Mouse (Mus musculus) small intestine, adult 2 months (tissue): ENCODE measurements around the gene Mettl16. TPM values are rescaled to one million over a fixed set of nuclear protein-coding genes. Genes with fewer than 3 reads are reported as not detected.

Experiments used
- H3K27ac ChIP-seq: fragments of 200-500 bp; 2 replicates; pipeline ENCODE4 v1.5.1; 2012; ENCODE audit warnings: low read depth, low read length, control low read depth, inconsistent platforms; ENCODE audit not compliant: insufficient read depth
- H3K27me3 ChIP-seq: fragments of 200-500 bp; 2 replicates; pipeline ENCODE4 v1.6.1; 2012; ENCODE audit warnings: mild to moderate bottlenecking, moderate library complexity, low read length, inconsistent platforms; ENCODE audit not compliant: control insufficient read depth, insufficient read depth
- H3K36me3 ChIP-seq: fragments of 200-500 bp; 2 replicates; pipeline ENCODE4 v1.6.1; 2012; ENCODE audit warnings: mild to moderate bottlenecking, low read length, control low read depth, inconsistent platforms; ENCODE audit not compliant: control insufficient read depth, insufficient read depth
- H3K4me1 ChIP-seq: fragments of 200-500 bp; 2 replicates; pipeline ENCODE4 v1.6.1; 2012; ENCODE audit warnings: low read length, inconsistent platforms, mixed read lengths; ENCODE audit not compliant: control insufficient read depth, insufficient read depth, insufficient read length
- H3K4me3 ChIP-seq: fragments of 200-500 bp; 2 replicates; pipeline ENCODE4 v1.5.1; 2012; ENCODE audit warnings: low read depth, mild to moderate bottlenecking, control low read depth, inconsistent platforms, low read length, moderate library complexity
- CTCF ChIP-seq: fragments of 200-500 bp; IDR thresholded peaks from 2 replicates; pipeline ENCODE4 v1.5.1; 2012; ENCODE audit warnings: low read depth, mild to moderate bottlenecking, control low read depth, inconsistent platforms, low read length, moderate library complexity, mixed read lengths; ENCODE audit not compliant: insufficient replicate concordance, insufficient read length; ENCODE audit errors: extremely low read depth
- POLR2A ChIP-seq: fragments of 200-500 bp; IDR thresholded peaks from 2 replicates; pipeline ENCODE4 v1.6.1; 2012; ENCODE audit warnings: low read depth, mild to moderate bottlenecking, control low read depth, inconsistent platforms, low read length, moderate library complexity
- WGBS: fragments of 180-500 bp; shearing (Covaris S2); methylation state at CpG from one replicate; pipeline ENCODE4 v1.1.7; 2018; 5-methylcytosine and 5-hydroxymethylcytosine counted together
- polyA plus RNA-seq: library from polyadenylated mRNA; depleted of rRNA; stranded (reverse); fragments of >200 nt; gene quantifications from 2 replicates; pipeline ENCODE4 v1.2.3, GENCODE M21; 2012

Mettl16 gene
- polyA plus RNA-seq, 1 experiment, result 1.6 TPM

DNA sequence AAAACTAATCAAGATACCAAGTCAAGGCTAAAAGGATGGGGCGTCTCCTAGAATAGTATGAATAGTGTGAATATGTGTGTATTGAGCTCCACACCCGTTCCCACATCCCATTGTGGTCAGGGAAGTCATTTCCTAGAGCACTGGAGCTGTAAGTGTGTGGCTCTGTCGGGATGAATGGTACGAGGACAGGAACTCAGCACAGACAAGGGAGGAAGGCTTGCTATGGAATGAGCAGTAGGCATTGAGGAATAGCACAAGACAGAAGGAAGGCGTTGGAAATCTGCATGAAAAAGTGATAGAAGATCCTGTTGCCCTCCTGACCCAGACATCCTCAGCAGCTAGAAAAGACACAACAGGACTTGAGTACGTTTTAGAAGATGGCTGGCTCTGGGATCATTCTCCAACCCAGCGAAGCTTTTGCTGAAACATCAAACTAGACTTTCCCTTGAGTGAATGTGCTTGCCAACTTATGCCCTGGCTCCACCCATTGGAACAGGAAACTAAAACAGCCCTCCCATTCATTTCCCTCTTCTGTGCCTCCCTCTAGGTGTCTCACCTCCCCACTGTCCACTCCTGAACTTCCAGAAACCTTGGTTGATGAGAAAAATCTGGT is 57.3 kb downstream of the Mettl16 start:
- TF ChIP-seq POLR2A, result no peak
- TF ChIP-seq CTCF, result no peak
- WGBS, result 60% methylated on average over 7 of the region's 7 CpGs
- peaks cover 29% of the 10 kb centered on the region; the same call in 1 of the 2 replicates for H3K4me1 ChIP-seq
- H3K36me3 ChIP-seq, result no peaks in the 10 kb centered on the region
- no peak overlapping the region for H3K4me3 ChIP-seq
- H3K27ac ChIP-seq, result peak overlapping the region; percentile 50
- H3K27me3 ChIP-seq, result no peaks in the 10 kb centered on the region

DNA sequence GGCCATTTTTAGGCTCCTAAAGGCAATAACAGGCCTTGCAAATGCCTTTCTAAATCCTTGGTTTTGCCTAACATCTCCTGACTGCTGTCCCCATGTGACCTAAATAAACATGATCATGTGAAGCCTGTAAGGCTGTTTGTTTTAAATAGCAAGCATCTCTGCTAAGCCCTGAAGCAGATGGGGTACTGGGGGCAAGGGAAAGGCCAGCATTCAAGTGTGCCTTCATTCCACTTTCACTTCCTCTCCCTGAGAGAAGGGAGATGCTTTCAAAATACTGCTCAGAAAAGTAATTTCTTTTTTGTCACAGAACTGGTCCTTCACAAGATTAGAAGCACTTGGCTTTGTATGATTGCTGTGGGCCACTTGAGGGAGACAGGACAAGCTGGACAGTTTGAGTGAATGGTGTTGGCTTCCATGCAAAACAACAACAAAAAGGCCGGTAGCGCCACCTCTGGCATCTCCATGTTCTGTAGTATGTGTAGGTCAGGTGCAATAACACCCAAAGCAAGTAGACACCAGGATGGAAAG is 57.8 kb downstream of the Mettl16 start:
- H3K27ac ChIP-seq, result peak overlapping the region; percentile 50
- TF ChIP-seq CTCF (no peak), POLR2A (no peak)
- WGBS, result 74% methylated on average over 2 of the region's 2 CpGs
- no peak overlapping the region for H3K4me3 ChIP-seq
- H3K36me3 ChIP-seq, result no peaks in the 10 kb centered on the region
- no peaks in the 10 kb centered on the region for H3K27me3 ChIP-seq
- H3K4me1 ChIP-seq, result peaks cover 25% of the 10 kb centered on the region; the same call in 1 of the 2 replicates

- no peaks in the 10 kb centered on the region for H3K36me3 ChIP-seq
- 45% methylated on average over 11 of the region's 11 CpGs for WGBS
- peaks cover 26% of the 10 kb centered on the region; the same call in 1 of the 2 replicates for H3K4me1 ChIP-seq
- no peak for TF ChIP-seq POLR2A
- TF ChIP-seq CTCF, result no peak
- peak overlapping the region; percentile 9; the same call in 1 of the 2 replicates for H3K4me3 ChIP-seq
- peak overlapping the region; percentile 96 for H3K27ac ChIP-seq
- H3K27me3 ChIP-seq, result no peaks in the 10 kb centered on the region
Observed at GRCm38 (mm10) chr11:74828965-74829550, 58.4 kb downstream of the Mettl16 start.

- peak; percentile 37; the same call in 1 of the 2 replicates for TF ChIP-seq CTCF
- TF ChIP-seq POLR2A, result no peak
Observed at GRCm38 (mm10) chr11:74829812-74830211, 59.2 kb downstream of the Mettl16 start.

GRCm38 (mm10) chr11:74830256-74831161 is 59.9 kb downstream of the Mettl16 start, which contains the start of gene Mnt:
TSS of gene Mnt (plus strand) at chr11:74830920.
- H3K27ac ChIP-seq, result peak within 1 kb of the TSS; percentile 96
- H3K4me1 ChIP-seq, result peaks cover 35% of the 10 kb centered on the region
- peak within 1 kb of the TSS; percentile 64 for H3K4me3 ChIP-seq
- no peaks in the 10 kb centered on the region for H3K36me3 ChIP-seq
- no peaks in the 10 kb centered on the region for H3K27me3 ChIP-seq
- WGBS, result under 1% methylated on average over 70 of the region's 70 CpGs
- TF ChIP-seq CTCF, result no peak
- TF ChIP-seq POLR2A, result peak; percentile 35; the same call in 1 of the 2 replicates

More at GRCm38 (mm10) chr11:74829812-74830211, 59.2 kb downstream of the Mettl16 start:
- WGBS, result 1% methylated on average over 20 of the region's 20 CpGs
- H3K27ac ChIP-seq, result peak overlapping the region; percentile 96
- H3K4me1 ChIP-seq, result peaks cover 32% of the 10 kb centered on the region
- peak overlapping the region; percentile 64 for H3K4me3 ChIP-seq
- no peaks in the 10 kb centered on the region for H3K36me3 ChIP-seq
- H3K27me3 ChIP-seq, result no peaks in the 10 kb centered on the region

GRCm38 (mm10) chr11:74831191-74831605 is 60.6 kb downstream of the Mettl16 start:
- H3K36me3 ChIP-seq, result no peaks in the 10 kb centered on the region
- no peaks in the 10 kb centered on the region for H3K27me3 ChIP-seq
- peak overlapping the region; percentile 96 for H3K27ac ChIP-seq
- WGBS, result under 1% methylated on average over 35 of the region's 35 CpGs
- TF ChIP-seq POLR2A (no peak), CTCF (no peak)
- peaks cover 32% of the 10 kb centered on the region for H3K4me1 ChIP-seq
- peak overlapping the region; percentile 64 for H3K4me3 ChIP-seq
